Mouse (Mus musculus) liver, embryonic 14.5 days (tissue): ENCODE measurements around the gene Kdm4b. TPM values are rescaled to one million over a fixed set of nuclear protein-coding genes. Genes with fewer than 3 reads are reported as not detected.

Experiments
- ATAC-seq: fragments of 200-750 bp; cut with Nextera tagmentation; 2 replicates; pipeline ENCODE4 v1.8.0; 2017; ENCODE audit warnings: moderate number of reproducible peaks, mild to moderate bottlenecking, moderate library complexity; ENCODE audit not compliant: insufficient read depth
- DNase-seq, 3 experiments: peaks; one replicate each; pipeline ENCODE4 v3.0.0-alpha.2; 2012 to 2013; ENCODE audit warnings: low read depth in 3 of 3, low spot score in 3 of 3
- H3K27ac ChIP-seq: fragments of 300-500 bp; sonication (generic); 2 replicates; pipeline ENCODE4 v1.5.1; 2014; ENCODE audit warnings: moderate library complexity, mild to moderate bottlenecking, control low read depth, inconsistent platforms
- H3K27me3 ChIP-seq: fragments of 300-500 bp; sonication (generic); 2 replicates; pipeline ENCODE4 v1.6.1; 2014; ENCODE audit warnings: mild to moderate bottlenecking, low read length, moderate library complexity; ENCODE audit not compliant: control insufficient read depth, insufficient read depth
- H3K36me3 ChIP-seq: fragments of 300-500 bp; sonication (generic); replicated peaks from 2 replicates; pipeline ENCODE4 v1.6.1; 2014; ENCODE audit warnings: low read depth; ENCODE audit not compliant: control insufficient read depth, insufficient read depth
- H3K4me1 ChIP-seq, 2 experiments: fragments of 200-500 bp in 1 of 2; fragments of 300-500 bp in 1 of 2; sonication (generic) in 1 of 2; replicated peaks; 2 replicates each; pipeline ENCODE4 v1.6.1; 2012 to 2014; ENCODE audit warnings: antibody characterized with exemption in 1 of 2, inconsistent platforms in 1 of 2, low read length in 1 of 2; ENCODE audit not compliant: control insufficient read depth in 2 of 2, insufficient read depth in 2 of 2
- H3K4me2 ChIP-seq: fragments of 300-500 bp; sonication (generic); 2 replicates; pipeline ENCODE4 v1.6.1; 2014; ENCODE audit warnings: low read depth, mild to moderate bottlenecking, control low read depth, moderate library complexity
- H3K4me3 ChIP-seq, 2 experiments: fragments of 200-500 bp in 1 of 2; fragments of 300-500 bp in 1 of 2; sonication (generic) in 1 of 2; 2 replicates each; pipeline ENCODE4 v1.5.1; 2012 to 2014; ENCODE audit warnings: low read depth in 2 of 2, low read length in 2 of 2, mild to moderate bottlenecking in 2 of 2, control low read depth in 1 of 2, inconsistent platforms in 1 of 2, moderate library complexity in 1 of 2; ENCODE audit not compliant: insufficient read depth in 1 of 2
- H3K9ac ChIP-seq: fragments of 300-500 bp; sonication (generic); replicated peaks from 2 replicates; pipeline ENCODE4 v1.6.1; 2014; ENCODE audit warnings: mild to moderate bottlenecking, control low read depth, moderate library complexity
- H3K9me3 ChIP-seq: fragments of 300-500 bp; sonication (generic); 2 replicates; pipeline ENCODE4 v1.6.1; 2016; ENCODE audit warnings: low read length, mixed read lengths; ENCODE audit not compliant: control insufficient read depth
- CTCF ChIP-seq: IDR thresholded peaks from 2 replicates; pipeline ENCODE4 v1.5.1; 2016; ENCODE audit warnings: antibody characterized with exemption, low read depth, control low read depth
- EP300 ChIP-seq: IDR thresholded peaks from 2 replicates; pipeline ENCODE4 v1.6.1; 2016; ENCODE audit warnings: antibody characterized with exemption, low read depth
- WGBS: fragments of 180-500 bp; shearing (Covaris S2); extraction: QIAGEN DNeasy Blood & Tissue Kit; methylation state at CpG from one replicate; pipeline ENCODE4 v1.1.7; 2014; ENCODE audit not compliant: insufficient replicate concordance; 5-methylcytosine and 5-hydroxymethylcytosine counted together
- microRNA-seq: library from miRNA; unstranded; fragments of <30 nt; microRNA quantifications from one replicate; pipeline ENCODE4, GENCODE M21; 2016
- polyA plus RNA-seq, 2 experiments: library from polyadenylated mRNA; depleted of rRNA in 1 of 2; stranded (reverse) in 1 of 2; unstranded in 1 of 2; fragments of >200 nt; fragmentation: Nextera tagmentation in 1 of 2; extraction: Ambion mirVana in 1 of 2; gene quantifications; 2 replicates each; pipeline versions ENCODE4 v1.2.1 to v1.2.3; 2012 to 2014

Gene Kdm4b
- polyA plus RNA-seq, 2 experiments: 4.2 to 4.5 TPM

GRCm38 (mm10) chr17:56442316-56442715 lies 116.5 kb downstream of the Kdm4b start:
- H3K36me3 ChIP-seq: no peaks in the 10 kb centered on the region
- DNase-seq (no peak), ATAC-seq (no peak)
- H3K4me1 ChIP-seq: 0 out of 4 replicates have a peak, but pooled peaks cover 0 to 3% of the 10 kb centered on the region in 2 experiments
- no peak overlapping the region for H3K4me2 ChIP-seq
- 67% methylated on average over 6 of the region's 6 CpGs for WGBS
- H3K27ac ChIP-seq: no peak overlapping the region
- H3K9ac ChIP-seq: no peak overlapping the region
- no peak for TF ChIP-seq EP300
- no peak for TF ChIP-seq CTCF
- H3K4me3 ChIP-seq: no peak overlapping the region
- no peaks in the 10 kb centered on the region for H3K27me3 ChIP-seq
- no peaks in the 10 kb centered on the region for H3K9me3 ChIP-seq

- DNase-seq (peak in 1 of 3 experiments; percentile 27), ATAC-seq (no peak)
- Histone ChIP-seq H3K4me3 (no peak overlapping the region), H3K4me1 (0 out of 4 replicates have a peak, but pooled peaks cover 0 to 3% of the 10 kb centered on the region in 2 experiments), H3K4me2 (no peak overlapping the region), H3K36me3 (no peaks in the 10 kb centered on the region), H3K9me3 (no peaks in the 10 kb centered on the region), H3K27me3 (no peaks in the 10 kb centered on the region), H3K27ac (no peak overlapping the region), H3K9ac (no peak overlapping the region)
- TF ChIP-seq EP300 (no peak), CTCF (no peak)
- WGBS: 18% methylated on average over 5 of the region's 5 CpGs
These were observed 117.5 kb downstream of the Kdm4b start for GRCm38 (mm10) chr17:56443341-56443795.

- 0 out of 4 replicates have a peak, but pooled peaks cover 0 to 3% of the 10 kb centered on the region in 2 experiments for H3K4me1 ChIP-seq
These were observed 118.9 kb downstream of the Kdm4b start for GRCm38 (mm10) chr17:56444771-56445170.

GRCm38 (mm10) chr17:56445397-56445796 lies 119.5 kb downstream of the Kdm4b start:
- no peak for ATAC-seq
- Histone ChIP-seq H3K4me3 (no peak overlapping the region), H3K4me2 (no peak overlapping the region), H3K4me1 (0 out of 4 replicates have a peak, but pooled peaks cover 0 to 3% of the 10 kb centered on the region in 2 experiments), H3K36me3 (no peaks in the 10 kb centered on the region), H3K9me3 (no peaks in the 10 kb centered on the region), H3K9ac (no peak overlapping the region), H3K27ac (no peak overlapping the region), H3K27me3 (no peaks in the 10 kb centered on the region)
- TF ChIP-seq EP300 (no peak), CTCF (no peak)
- DNase-seq: no peak
- WGBS: 77% methylated on average over 14 of the region's 14 CpGs

More at GRCm38 (mm10) chr17:56444771-56445170, 118.9 kb downstream of the Kdm4b start:
- Histone ChIP-seq H3K36me3 (no peaks in the 10 kb centered on the region), H3K4me3 (no peak overlapping the region), H3K4me2 (no peak overlapping the region), H3K9me3 (no peaks in the 10 kb centered on the region), H3K27me3 (no peaks in the 10 kb centered on the region), H3K9ac (no peak overlapping the region), H3K27ac (no peak overlapping the region)
- 63% methylated on average over 3 of the region's 3 CpGs for WGBS
- DNase-seq (no peak), ATAC-seq (no peak)
- no peak for TF ChIP-seq EP300
- TF ChIP-seq CTCF: no peak

GRCm38 (mm10) chr17:56447716-56448115 lies 121.9 kb downstream of the Kdm4b start:
- no peaks in the 10 kb centered on the region for H3K9me3 ChIP-seq
- no peak overlapping the region for H3K27ac ChIP-seq
- 65% methylated on average over 2 of the region's 2 CpGs for WGBS
- H3K4me3 ChIP-seq: no peak overlapping the region
- no peaks in the 10 kb centered on the region for H3K36me3 ChIP-seq
- no peak overlapping the region for H3K4me2 ChIP-seq
- no peak overlapping the region for H3K9ac ChIP-seq
- 0 out of 4 replicates have a peak, but pooled peaks cover 0 to 3% of the 10 kb centered on the region in 2 experiments for H3K4me1 ChIP-seq
- no peaks in the 10 kb centered on the region for H3K27me3 ChIP-seq
- no peak for DNase-seq
- no peak for ATAC-seq
- TF ChIP-seq CTCF (no peak), EP300 (no peak)

Small RNA genes lying within 50 kb of the gene (microRNA-seq; reads per million reads assigned to microRNA genes)
- gene Mir6977: not detected

Other genes starting within 250 kb of the Kdm4b start
- gene Hdgfl2, start 246.4 kb upstream of the Kdm4b start, polyA plus RNA-seq (2012; rRNA removed): 18.2 and 29.5 TPM in 2 replicates
- gene Hdgfl2, start 246.4 kb upstream of the Kdm4b start, polyA plus RNA-seq (2014; fragmentation: Nextera tagmentation; extraction: Ambion mirVana): 26.0 and 36.0 TPM in 2 replicates
- gene Plin4, start 216.3 kb upstream of the Kdm4b start, polyA plus RNA-seq (2012; rRNA removed): 0.01 TPM in 2 replicates
- 0.03 TPM in 1 of 2 replicates, not detected in the other for gene Plin4, start 216.3 kb upstream of the Kdm4b start, polyA plus RNA-seq (2014; fragmentation: Nextera tagmentation; extraction: Ambion mirVana)
- gene Plin5, start 208.5 kb upstream of the Kdm4b start, polyA plus RNA-seq (2012; rRNA removed): 0.11 and 0.29 TPM in 2 replicates
- 0.34 and 0.35 TPM in 2 replicates for gene Plin5, start 208.5 kb upstream of the Kdm4b start, polyA plus RNA-seq (2014; fragmentation: Nextera tagmentation; extraction: Ambion mirVana)
- gene Lrg1, start 204.1 kb upstream of the Kdm4b start, polyA plus RNA-seq (2012; rRNA removed): 0.09 and 0.10 TPM in 2 replicates
- 0.29 and 0.67 TPM in 2 replicates for gene Lrg1, start 204.1 kb upstream of the Kdm4b start, polyA plus RNA-seq (2014; fragmentation: Nextera tagmentation; extraction: Ambion mirVana)
- gene Sema6b, start 185.7 kb upstream of the Kdm4b start, polyA plus RNA-seq (2012; rRNA removed): 0.92 and 1.1 TPM in 2 replicates
- 0.43 and 0.71 TPM in 2 replicates for gene Sema6b, start 185.7 kb upstream of the Kdm4b start, polyA plus RNA-seq (2014; fragmentation: Nextera tagmentation; extraction: Ambion mirVana)
- gene Tnfaip8l1, start 163.6 kb upstream of the Kdm4b start, polyA plus RNA-seq (2012; rRNA removed): 1.5 and 1.8 TPM in 2 replicates
- 2.4 and 2.7 TPM in 2 replicates for gene Tnfaip8l1, start 163.6 kb upstream of the Kdm4b start, polyA plus RNA-seq (2014; fragmentation: Nextera tagmentation; extraction: Ambion mirVana)
- gene Mydgf, start 142.1 kb upstream of the Kdm4b start, polyA plus RNA-seq (2012; rRNA removed): 35.9 and 37.3 TPM in 2 replicates
- 48.8 and 50.3 TPM in 2 replicates for gene Mydgf, start 142.1 kb upstream of the Kdm4b start, polyA plus RNA-seq (2014; fragmentation: Nextera tagmentation; extraction: Ambion mirVana)
- gene Dpp9, start 107.2 kb upstream of the Kdm4b start, polyA plus RNA-seq (2012; rRNA removed): 14.4 and 16.5 TPM in 2 replicates
- 11.7 and 16.6 TPM in 2 replicates for gene Dpp9, start 107.2 kb upstream of the Kdm4b start, polyA plus RNA-seq (2014; fragmentation: Nextera tagmentation; extraction: Ambion mirVana)
- gene Fem1a, start 69.3 kb upstream of the Kdm4b start, polyA plus RNA-seq (2012; rRNA removed): 5.6 and 5.8 TPM in 2 replicates
- 4.9 and 5.8 TPM in 2 replicates for gene Fem1a, start 69.3 kb upstream of the Kdm4b start, polyA plus RNA-seq (2014; fragmentation: Nextera tagmentation; extraction: Ambion mirVana)
- gene Ticam1, start 49.3 kb upstream of the Kdm4b start, polyA plus RNA-seq (2012; rRNA removed): 4.9 and 6.8 TPM in 2 replicates
- gene Ticam1, start 49.3 kb upstream of the Kdm4b start, polyA plus RNA-seq (2014; fragmentation: Nextera tagmentation; extraction: Ambion mirVana): 3.4 and 3.8 TPM in 2 replicates
- gene Plin3, start 33.2 kb upstream of the Kdm4b start, polyA plus RNA-seq (2012; rRNA removed): 7.4 and 9.2 TPM in 2 replicates
- gene Plin3, start 33.2 kb upstream of the Kdm4b start, polyA plus RNA-seq (2014; fragmentation: Nextera tagmentation; extraction: Ambion mirVana): 24.2 and 27.2 TPM in 2 replicates
- gene Arrdc5, start 25.8 kb upstream of the Kdm4b start, polyA plus RNA-seq (2012; rRNA removed): not detected in 2 replicates
- gene Arrdc5, start 25.8 kb upstream of the Kdm4b start, polyA plus RNA-seq (2014; fragmentation: Nextera tagmentation; extraction: Ambion mirVana): not detected in 2 replicates
- 72.6 and 86.2 TPM in 2 replicates for gene Uhrf1, start 22.7 kb upstream of the Kdm4b start, polyA plus RNA-seq (2012; rRNA removed)
- gene Uhrf1, start 22.7 kb upstream of the Kdm4b start, polyA plus RNA-seq (2014; fragmentation: Nextera tagmentation; extraction: Ambion mirVana): 76.0 and 90.8 TPM in 2 replicates
- 17.7 and 18.8 TPM in 2 replicates for gene Ptprs, start 150.4 kb downstream of the Kdm4b start, polyA plus RNA-seq (2012; rRNA removed)
- gene Ptprs, start 150.4 kb downstream of the Kdm4b start, polyA plus RNA-seq (2014; fragmentation: Nextera tagmentation; extraction: Ambion mirVana): 3.8 and 4.6 TPM in 2 replicates
- gene Znrf4, start 186.4 kb downstream of the Kdm4b start, polyA plus RNA-seq (2012; rRNA removed): not detected in 2 replicates
- not detected in 2 replicates for gene Znrf4, start 186.4 kb downstream of the Kdm4b start, polyA plus RNA-seq (2014; fragmentation: Nextera tagmentation; extraction: Ambion mirVana)
- 0.17 and 0.22 TPM in 2 replicates for gene Gm20219, start 228.3 kb downstream of the Kdm4b start, polyA plus RNA-seq (2012; rRNA removed)
- gene Gm20219, start 228.3 kb downstream of the Kdm4b start, polyA plus RNA-seq (2014; fragmentation: Nextera tagmentation; extraction: Ambion mirVana): 0.14 TPM in 1 of 2 replicates, not detected in the other